Mouse (Mus musculus): Measurements from ENCODE around the gene Reg3b. TPM values are rescaled to one million over a fixed set of nuclear protein-coding genes. Genes with fewer than 3 reads are reported as not detected.
"Not testable (repeated sequence)": the region's sequence is repeated elsewhere in the genome, so short reads cannot be mapped to it uniquely, and the experiment has no call there.

The Reg3b gene
- polyA plus RNA-seq, 1 experiment from 2014 or later = not detected

GRCm38 (mm10) chr6:78385609-78386008 lies 15.2 kb downstream of the Reg3b start:
- H3K27me3 ChIP-seq (ENCODE audit: control insufficient read depth, insufficient read depth, low read length) = no peaks in the 10 kb centered on the region
- no peak overlapping the region for H3K4me3 ChIP-seq (ENCODE audit: low read depth, low read length)
- no peak for ATAC-seq (ENCODE audit: low FRiP score)
- H3K9me3 ChIP-seq (ENCODE audit: control insufficient read depth, low read length) = no peaks in the 10 kb centered on the region
- H3K36me3 ChIP-seq (ENCODE audit: control insufficient read depth, insufficient read depth, low read length) = no peaks in the 10 kb centered on the region
- H3K4me2 ChIP-seq (replicated peaks; ENCODE audit: low read depth, low read length) = no peak overlapping the region
- 87% methylated on average over 3 of the region's 3 CpGs for WGBS
- H3K27ac ChIP-seq (ENCODE audit: low read depth, low read length) = no peak overlapping the region
- no peak for DNase-seq (ENCODE audit: low spot score)
- no peaks in the 10 kb centered on the region for H3K4me1 ChIP-seq (replicated peaks; ENCODE audit: control insufficient read depth, insufficient read depth, low read length)
- H3K9ac ChIP-seq (ENCODE audit: low read depth, low read length) = no peak overlapping the region

DNA sequence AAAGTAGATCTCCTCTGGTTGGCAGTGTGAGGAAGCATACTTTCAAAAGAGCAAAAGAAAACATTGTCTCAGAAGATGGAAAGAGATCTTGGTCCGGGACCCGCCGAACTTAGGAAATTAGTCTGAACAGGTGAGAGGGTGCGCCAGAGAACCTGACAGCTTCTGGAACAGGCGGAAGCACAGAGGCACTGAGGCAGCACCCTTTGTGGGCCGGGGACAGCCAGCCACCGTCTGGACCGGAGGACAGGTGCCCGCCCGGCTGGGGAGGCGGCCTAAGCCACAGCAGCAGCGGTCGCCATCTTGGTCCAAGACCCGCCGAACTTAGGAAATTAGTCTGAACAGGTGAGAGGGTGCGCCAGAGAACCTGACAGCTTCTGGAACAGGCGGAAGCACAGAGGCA lies 24.9 kb downstream of the Reg3b start, which contains the start of gene Reg2:
TSS of gene Reg2 (plus strand) at position 301 of the 400 bp plus-strand sequence.
- not testable (repeated sequence) for H3K27me3 ChIP-seq (ENCODE audit: control insufficient read depth, insufficient read depth, low read length); H3K9ac ChIP-seq (ENCODE audit: low read depth, low read length); H3K4me1 ChIP-seq (replicated peaks; ENCODE audit: control insufficient read depth, insufficient read depth, low read length); ATAC-seq (ENCODE audit: low FRiP score); DNase-seq (ENCODE audit: low spot score); H3K27ac ChIP-seq (ENCODE audit: low read depth, low read length); H3K36me3 ChIP-seq (ENCODE audit: control insufficient read depth, insufficient read depth, low read length); H3K4me2 ChIP-seq (replicated peaks; ENCODE audit: low read depth, low read length); H3K4me3 ChIP-seq (ENCODE audit: low read depth, low read length); H3K9me3 ChIP-seq (ENCODE audit: control insufficient read depth, low read length)
- WGBS = 97% methylated on average over 4 of the region's 17 CpGs

DNA sequence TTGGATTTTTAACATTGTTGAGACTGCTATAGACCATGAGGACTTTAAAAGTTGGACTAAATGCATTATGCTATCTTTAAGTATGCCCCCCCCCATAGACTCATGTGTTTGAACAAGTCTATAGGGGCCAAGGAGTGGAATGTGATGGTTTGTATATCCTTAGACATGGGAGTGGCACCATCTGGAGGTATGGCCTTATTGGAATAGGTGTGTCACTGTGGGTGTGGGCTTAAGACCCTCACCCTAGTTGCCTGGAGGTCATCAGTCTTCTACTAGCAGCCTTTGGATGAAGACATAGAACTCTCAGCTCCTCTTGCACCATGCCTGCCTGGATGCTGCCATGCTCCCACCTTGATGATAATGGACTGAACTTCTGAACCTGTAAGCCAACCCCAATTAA lies 52.0 kb downstream of the Reg3b start, which contains the start of gene Reg1:
TSS of gene Reg1 (plus strand) at position 301 of the 400 bp plus-strand sequence.
- ATAC-seq (ENCODE audit: low FRiP score); H3K27me3 ChIP-seq (ENCODE audit: control insufficient read depth, insufficient read depth, low read length); H3K4me2 ChIP-seq (replicated peaks; ENCODE audit: low read depth, low read length); H3K9me3 ChIP-seq (ENCODE audit: control insufficient read depth, low read length); H3K36me3 ChIP-seq (ENCODE audit: control insufficient read depth, insufficient read depth, low read length); DNase-seq (ENCODE audit: low spot score); H3K4me1 ChIP-seq (replicated peaks; ENCODE audit: control insufficient read depth, insufficient read depth, low read length); H3K4me3 ChIP-seq (ENCODE audit: low read depth, low read length); H3K9ac ChIP-seq (ENCODE audit: low read depth, low read length); H3K27ac ChIP-seq (ENCODE audit: low read depth, low read length): not testable (repeated sequence)

Other genes with a start within 250 kb of the Reg3b start
- not detected in 2 replicates for gene Reg3d, start 8.2 kb downstream of the Reg3b start, polyA plus RNA-seq (2014; fragmentation: Nextera tagmentation; extraction: Ambion mirVana)
- not detected in 2 replicates for gene Reg3a, start 10.1 kb downstream of the Reg3b start, polyA plus RNA-seq (2014; fragmentation: Nextera tagmentation; extraction: Ambion mirVana)
- not detected in 2 replicates for gene Reg2, start 25.0 kb downstream of the Reg3b start, polyA plus RNA-seq (2014; fragmentation: Nextera tagmentation; extraction: Ambion mirVana)
- not detected in 2 replicates for gene Reg1, start 52.1 kb downstream of the Reg3b start, polyA plus RNA-seq (2014; fragmentation: Nextera tagmentation; extraction: Ambion mirVana)
- gene Reg3g, start 98.2 kb downstream of the Reg3b start, polyA plus RNA-seq (2014; fragmentation: Nextera tagmentation; extraction: Ambion mirVana) = not detected in 2 replicates

All from hindbrain, embryonic 11.5 days (tissue).